ENCODE assay signal across 21 mouse cellular contexts in genomic region chr7:46616429-46617005, GRCm38 (mm10). TPM values are rescaled to one million over a fixed set of nuclear protein-coding genes. Genes with fewer than 3 reads are reported as not detected.
DNase-seq lines count a peak whose midpoint lies in the region; ATAC-seq and TF ChIP-seq lines count a peak whose summit lies in the region.
"Had no signal": no experiment of that assay in that cellular context is flagged by ENCODE, and none has a peak within 500 bp of the region (broad histone marks: within the 10 kb centered on the region; RNA-seq: fewer than 3 reads in every experiment).

No protein-coding gene starts in this region.

- H3K4me1 ChIP-seq in heart, embryonic 10.5 days: peaks cover 14% of the 10 kb centered on the region; the same call in 1 of the 2 replicates
- peaks cover 39% of the 10 kb centered on the region for H3K4me1 ChIP-seq in kidney, adult 2 months (ENCODE audit: control insufficient read depth, insufficient read depth, low read length)
- H3K4me1 ChIP-seq in megakaryocyte, embryonic 14.5 days: peaks cover 7% of the 10 kb centered on the region
- H3K4me1 ChIP-seq: midbrain, embryonic 10.5 days; stomach, embryonic 15.5 days had no signal

- no peak overlapping the region for H3K4me3 ChIP-seq in heart, embryonic 10.5 days
- H3K4me3 ChIP-seq in kidney, adult 2 months (ENCODE audit: insufficient read depth, low read depth, low read length): no peak overlapping the region
- H3K4me3 ChIP-seq in megakaryocyte, embryonic 14.5 days (replicated peaks): peak overlapping the region; percentile 16
- H3K4me3 ChIP-seq: forebrain, embryonic 15.5 days; kidney, embryonic 15.5 days; layer of hippocampus, adult 2 months; limb, embryonic 15.5 days; midbrain, embryonic 10.5 days; stomach, embryonic 15.5 days had no signal

- H3K36me3 ChIP-seq in heart, embryonic 10.5 days: peaks cover 11% of the 10 kb centered on the region; the same call in 1 of the 2 replicates
- H3K36me3 ChIP-seq in kidney, adult 2 months (ENCODE audit: control insufficient read depth, insufficient read depth, low read length): no peaks in the 10 kb centered on the region
- H3K36me3 ChIP-seq in megakaryocyte, embryonic 14.5 days (replicated peaks; ENCODE audit: low read length): peaks cover 62% of the 10 kb centered on the region

- no peaks in the 10 kb centered on the region for H3K27me3 ChIP-seq in heart, embryonic 10.5 days (ENCODE audit: insufficient read depth, poor library complexity, severe bottlenecking)
- no peaks in the 10 kb centered on the region for H3K27me3 ChIP-seq in kidney, adult 2 months (replicated peaks; ENCODE audit: control insufficient read depth, insufficient read depth, low read length)
- no peaks in the 10 kb centered on the region for H3K27me3 ChIP-seq in megakaryocyte, embryonic 14.5 days (replicated peaks)
- H3K27me3 ChIP-seq: forebrain, embryonic 15.5 days; kidney, embryonic 15.5 days; limb, embryonic 15.5 days; stomach, embryonic 15.5 days had no signal

- no peaks in the 10 kb centered on the region for H3K9me3 ChIP-seq in heart, embryonic 10.5 days
- no peaks in the 10 kb centered on the region for H3K9me3 ChIP-seq in megakaryocyte, embryonic 14.5 days
- H3K9me3 ChIP-seq: forebrain, embryonic 15.5 days; kidney, embryonic 15.5 days; limb, embryonic 15.5 days; midbrain, embryonic 10.5 days; stomach, embryonic 15.5 days had no signal

- no peak for ATAC-seq in megakaryocyte, adult 5-6 weeks (ENCODE audit: poor library complexity, severe bottlenecking)
- ATAC-seq: forebrain, embryonic 15.5 days had no signal

- DNase-seq in heart, adult 11 months: peak; percentile 90
- DNase-seq in heart, embryonic 10.5 days (ENCODE audit: low spot score): no peak
- DNase-seq in kidney, adult 2 months: peak; percentile 65
- no peak for DNase-seq in kidney, postnatal 25 days
- no peak for DNase-seq in urinary bladder, postnatal 14 days (ENCODE audit: low spot score)
- DNase-seq: cerebellum, adult 9-11 months; layer of hippocampus, postnatal 36 days; lung, adult 2 months; right cerebral cortex, postnatal 14 days had no signal

- WGBS in heart, embryonic 10.5 days: 91% methylated on average over 7 of the region's 7 CpGs
- 72% methylated on average over 7 of the region's 7 CpGs for WGBS in kidney, adult 2 months

- H3K27ac ChIP-seq in heart, embryonic 10.5 days: no peak overlapping the region
- peak overlapping the region; percentile 95 for H3K27ac ChIP-seq in kidney, adult 2 months (ENCODE audit: insufficient read depth, low read depth, low read length)
- H3K27ac ChIP-seq: forebrain, embryonic 15.5 days; layer of hippocampus, adult 2 months; limb, embryonic 15.5 days; midbrain, embryonic 10.5 days; stomach, embryonic 15.5 days had no signal

- TF ChIP-seq POLR2A in kidney, adult 2 months (IDR thresholded peaks at IDR 0.05; ENCODE audit: low read depth, low read length): no peak

- TF ChIP-seq CTCF in kidney, adult 2 months (conservative IDR thresholded peaks at IDR 0.05; ENCODE audit: insufficient read depth, insufficient read length, low read depth, low read length): no peak

RNA-seq across cellular contexts. Expression of gene Sergef, which starts 23.1 kb away (rescaled TPM):
- polyA plus RNA-seq in heart, embryonic 10.5 days (2016; fragmentation: Nextera tagmentation; extraction: Ambion mirVana): 12.0 and 12.5 TPM in 2 replicates
- 16.0 and 16.8 TPM in 2 replicates for polyA plus RNA-seq in kidney, adult 2 months (2012; rRNA removed)
- 2.4 TPM in 1 of 2 replicates, not detected in the other for polyA plus RNA-seq in megakaryocyte, embryonic 14.5 days (2012; ENCODE audit: insufficient read depth, low replicate concordance)
- 4.1 and 8.3 TPM in 2 replicates for total RNA-seq in megakaryocyte, adult 5-6 weeks (2015)
- total RNA-seq in megakaryocyte, adult 5-6 weeks (2017): 8.3 and 9.3 TPM in 2 replicates

RNA-seq across cellular contexts. Expression of gene Tph1, which starts 55.8 kb away (rescaled TPM):
- polyA plus RNA-seq in heart, embryonic 10.5 days (2016; fragmentation: Nextera tagmentation; extraction: Ambion mirVana): 0.19 TPM in 1 of 2 replicates, not detected in the other
- not detected in 2 replicates for polyA plus RNA-seq in kidney, adult 2 months (2012; rRNA removed)
- 0.11 TPM in 1 of 2 replicates, not detected in the other for polyA plus RNA-seq in megakaryocyte, embryonic 14.5 days (2012; ENCODE audit: insufficient read depth, low replicate concordance)
- total RNA-seq in megakaryocyte, adult 5-6 weeks (2015): not detected in 2 replicates
- total RNA-seq in megakaryocyte, adult 5-6 weeks (2017): not detected in 2 replicates
- total RNA-seq: midbrain, postnatal 0 days; neutrophil, adult 5-6 weeks had no signal
- polyA plus RNA-seq: heart, embryonic 11.5 days; hindbrain, embryonic 11.5 days; lung, adult 2 months had no signal

Comparison
In these comparisons a context has a peak if more than half of its experiments do, and no peak if none do; other contexts are left out.
1. DNase-seq: peak in heart, adult 11 months (single experiment) and kidney, adult 2 months (single experiment); none in heart, embryonic 10.5 days (single experiment), kidney, postnatal 25 days (0 of 2) and urinary bladder, postnatal 14 days (single experiment).